Mouse (Mus musculus) hematopoietic stem cell, adult 5-6 weeks (primary cell): Measurements from ENCODE around the gene Slc19a3. TPM values are rescaled to one million over a fixed set of nuclear protein-coding genes. Genes with fewer than 3 reads are reported as not detected.

ENCODE experiments used
- ATAC-seq, 2 experiments: fragments of 125-278 bp in 1 of 2; replicated peaks in 1 of 2; 2 replicates each; pipeline ENCODE4 v1.8.0; 2016 to 2017; ENCODE audit warnings: inconsistent platforms in 2 of 2, mild to moderate bottlenecking in 2 of 2, moderate number of reproducible peaks in 2 of 2, low read depth in 1 of 2, moderate TSS enrichment in 1 of 2; ENCODE audit not compliant: low FRiP score in 2 of 2, poor library complexity in 2 of 2, severe bottlenecking in 2 of 2, insufficient read depth in 1 of 2, low TSS enrichment in 1 of 2
- total RNA-seq: library from RNA; stranded (forward); fragments of 172-1452, 232-1000 nt; gene quantifications from 2 replicates; pipeline ENCODE4 v1.2.3, GENCODE M21; 2017

Gene Slc19a3
- total RNA-seq, 1 experiment from 2014 or later = 0.79 TPM

- ATAC-seq = no peak
Observed at GRCm38 (mm10) chr1:82972046-82972445, 66.2 kb downstream of the Slc19a3 start.

- no peak for ATAC-seq
Observed at GRCm38 (mm10) chr1:82966413-82966812, 71.8 kb downstream of the Slc19a3 start.

Other genes starting within 250 kb of the Slc19a3 start
- 36.5 and 37.6 TPM in 2 replicates for gene Agfg1, start 199.0 kb downstream of the Slc19a3 start, total RNA-seq
- not detected in 2 replicates for gene A030005L19Rik, start 125.1 kb downstream of the Slc19a3 start, total RNA-seq
- gene A030014E15Rik, start 113.5 kb downstream of the Slc19a3 start, total RNA-seq = not detected in 2 replicates
- gene Gm6217, start 107.0 kb downstream of the Slc19a3 start, total RNA-seq = not detected in 2 replicates
- gene A030003K21Rik, start 95.1 kb downstream of the Slc19a3 start, total RNA-seq = not detected in 2 replicates
- not detected in 2 replicates for gene Gm7544, start 82.4 kb downstream of the Slc19a3 start, total RNA-seq
- gene Gm47955, start 78.2 kb downstream of the Slc19a3 start, total RNA-seq = not detected in 2 replicates
- not detected in 2 replicates for gene Gm47959, start 37.9 kb downstream of the Slc19a3 start, total RNA-seq
- gene Krtap28-10, start 4.0 kb upstream of the Slc19a3 start, total RNA-seq = not detected in 2 replicates
- not detected in 2 replicates for gene Gm47969, start 6.5 kb upstream of the Slc19a3 start, total RNA-seq
- gene A030005K14Rik, start 20.9 kb upstream of the Slc19a3 start, total RNA-seq = not detected in 2 replicates
- not detected in 2 replicates for gene Krtap28-13, start 22.5 kb upstream of the Slc19a3 start, total RNA-seq
- gene Ccl20, start 78.3 kb upstream of the Slc19a3 start, total RNA-seq = not detected in 2 replicates
- not detected in 2 replicates for gene Daw1, start 121.3 kb upstream of the Slc19a3 start, total RNA-seq